Mouse (Mus musculus) liver, embryonic 15.5 days (tissue): ENCODE results near the gene Zbtb16. TPM values are rescaled to one million over a fixed set of nuclear protein-coding genes. Genes with fewer than 3 reads are reported as not detected.

Source experiments
- ATAC-seq: fragments of 200-750 bp; cut with Nextera tagmentation; 2 replicates; pipeline ENCODE4 v1.8.0; 2017; ENCODE audit warnings: moderate number of reproducible peaks, mild to moderate bottlenecking, moderate library complexity; ENCODE audit not compliant: insufficient read depth
- H3K27ac ChIP-seq: fragments of 300-500 bp; sonication (generic); replicated peaks from 2 replicates; pipeline ENCODE4 v1.5.1; 2015; ENCODE audit warnings: mild to moderate bottlenecking, inconsistent platforms
- H3K27me3 ChIP-seq: fragments of 300-500 bp; sonication (generic); 2 replicates; pipeline ENCODE4 v1.6.1; 2015; ENCODE audit warnings: mild to moderate bottlenecking, inconsistent platforms
- H3K36me3 ChIP-seq: fragments of 300-500 bp; sonication (generic); replicated peaks from 2 replicates; pipeline ENCODE4 v1.6.1; 2015; ENCODE audit warnings: moderate library complexity, mild to moderate bottlenecking, inconsistent platforms
- H3K4me1 ChIP-seq: fragments of 300-500 bp; sonication (generic); replicated peaks from 2 replicates; pipeline ENCODE4 v1.6.1; 2015; ENCODE audit warnings: inconsistent platforms
- H3K4me2 ChIP-seq: fragments of 300-500 bp; sonication (generic); 2 replicates; pipeline ENCODE4 v1.6.1; 2015; ENCODE audit warnings: moderate library complexity, mild to moderate bottlenecking, inconsistent platforms
- H3K4me3 ChIP-seq: fragments of 300-500 bp; sonication (generic); replicated peaks from 2 replicates; pipeline ENCODE4 v1.5.1; 2015; ENCODE audit warnings: mild to moderate bottlenecking, inconsistent platforms
- H3K9ac ChIP-seq: fragments of 300-500 bp; sonication (generic); 2 replicates; pipeline ENCODE4 v1.6.1; 2015; ENCODE audit warnings: moderate library complexity, mild to moderate bottlenecking, inconsistent platforms
- H3K9me3 ChIP-seq: fragments of 300-500 bp; sonication (generic); replicated peaks from 2 replicates; pipeline ENCODE4 v1.6.1; 2016; ENCODE audit warnings: inconsistent platforms
- WGBS: fragments of 180-500 bp; shearing (Covaris S2); methylation state at CpG from one replicate; pipeline ENCODE4 v1.1.7; 2015; ENCODE audit warnings: mixed read lengths; ENCODE audit not compliant: insufficient replicate concordance; 5-methylcytosine and 5-hydroxymethylcytosine counted together
- polyA plus RNA-seq: library from polyadenylated mRNA; unstranded; fragments of >200 nt; fragmentation: Nextera tagmentation; extraction: Ambion mirVana; gene quantifications from 2 replicates; pipeline ENCODE4 v1.2.1, GENCODE M21; 2015

Gene Zbtb16
- polyA plus RNA-seq, 1 experiment from 2014 or later: 0.54 TPM

GRCm38 (mm10) chr9:48604939-48605598 lies 231.0 kb downstream of the Zbtb16 start, which contains the start of gene Nnmt:
Gene Nnmt (minus strand): TSS chr9:48605153.
- no peak within 1 kb of the TSS for H3K4me3 ChIP-seq
- H3K9me3 ChIP-seq: no peaks in the 10 kb centered on the region
- no peaks in the 10 kb centered on the region for H3K4me1 ChIP-seq
- H3K27me3 ChIP-seq: no peaks in the 10 kb centered on the region
- H3K4me2 ChIP-seq: no peak within 1 kb of the TSS
- H3K27ac ChIP-seq: no peak within 1 kb of the TSS
- no peak for ATAC-seq
- WGBS: 35% methylated on average over 8 of the region's 8 CpGs
- no peaks in the 10 kb centered on the region for H3K36me3 ChIP-seq
- no peak within 1 kb of the TSS for H3K9ac ChIP-seq

Other genes with a start within 250 kb of the Zbtb16 start
- 0.18 and 0.28 TPM in 2 replicates for gene Nnmt, start 231.1 kb downstream of the Zbtb16 start, polyA plus RNA-seq
- gene Htr3a, start 74.9 kb upstream of the Zbtb16 start, polyA plus RNA-seq: not detected in 2 replicates
- not detected in 2 replicates for gene Htr3b, start 128.8 kb upstream of the Zbtb16 start, polyA plus RNA-seq
- gene Usp28, start 149.2 kb upstream of the Zbtb16 start, polyA plus RNA-seq: 3.9 and 5.4 TPM in 2 replicates
- gene Zw10, start 219.4 kb upstream of the Zbtb16 start, polyA plus RNA-seq: 19.7 and 19.8 TPM in 2 replicates
- gene Tmprss5, start 245.0 kb upstream of the Zbtb16 start, polyA plus RNA-seq: not detected in 2 replicates